Mouse (Mus musculus) adrenal gland, adult 8-10 months (tissue): ENCODE data around the gene Sowaha. TPM values are rescaled to one million over a fixed set of nuclear protein-coding genes. Genes with fewer than 3 reads are reported as not detected.

Experiments
- DNase-seq: peaks from one replicate; pipeline ENCODE4 v3.0.0; 2022
- total RNA-seq, 4 experiments: library from RNA; stranded (reverse); gene quantifications; 2 replicates each; pipeline ENCODE4 v1.2.4; 2022

Sowaha gene
- total RNA-seq, 4 experiments from 2014 or later = 0.32 to 1.0 (median 0.71) TPM

DNA sequence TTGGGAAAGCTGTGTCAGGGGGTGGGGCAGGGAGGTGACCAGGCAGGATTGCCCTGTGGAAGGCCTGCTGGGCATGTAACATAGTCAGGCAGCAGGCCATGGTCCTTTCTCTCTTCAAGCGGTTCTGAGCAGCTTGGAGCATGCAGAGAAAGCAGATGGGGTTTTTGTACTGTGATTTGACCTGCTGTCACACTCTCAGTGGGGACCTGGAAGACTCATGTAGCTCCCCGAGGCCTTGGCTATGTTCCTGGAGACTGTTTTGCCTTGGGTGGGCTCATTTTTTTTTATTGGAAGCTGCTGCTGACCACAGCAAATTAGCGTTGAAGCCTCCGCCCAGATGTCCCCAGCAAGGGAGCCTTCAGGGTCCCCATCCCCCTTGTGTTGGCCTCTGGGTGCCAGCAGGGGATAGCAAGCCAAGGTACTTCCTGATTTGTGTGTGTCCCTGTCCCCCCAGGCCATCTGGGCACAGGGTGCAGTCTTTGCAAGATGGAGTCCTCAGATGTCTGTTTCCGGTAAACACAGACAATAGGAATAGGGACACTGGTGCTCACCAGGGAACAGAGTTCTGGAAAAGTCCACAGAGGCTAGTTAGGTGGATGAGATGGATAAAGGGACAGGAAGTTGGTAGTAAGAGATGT, 25.1 kb upstream of the Sowaha start:
- no peak for DNase-seq

DNA sequence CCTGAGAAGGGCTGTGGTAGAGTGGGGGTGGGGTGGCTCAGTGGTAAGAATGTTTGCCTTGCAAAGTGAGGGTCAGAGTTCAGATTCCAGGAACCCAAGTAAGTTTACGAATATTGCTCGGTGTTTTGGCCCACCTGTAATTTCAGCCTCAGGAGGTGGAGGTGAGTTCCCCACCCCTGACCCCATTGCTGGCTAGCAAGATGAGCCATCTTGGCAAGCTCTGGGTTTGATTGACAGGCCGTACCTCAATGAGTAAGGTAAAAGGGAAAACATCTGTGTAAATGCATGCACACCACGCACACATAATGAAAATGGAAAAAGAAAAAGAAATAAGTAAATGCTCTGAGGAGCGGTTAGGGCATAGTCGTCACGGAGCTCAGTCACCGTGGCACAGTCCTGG, 24.3 kb upstream of the Sowaha start:
- DNase-seq = no peak

DNA sequence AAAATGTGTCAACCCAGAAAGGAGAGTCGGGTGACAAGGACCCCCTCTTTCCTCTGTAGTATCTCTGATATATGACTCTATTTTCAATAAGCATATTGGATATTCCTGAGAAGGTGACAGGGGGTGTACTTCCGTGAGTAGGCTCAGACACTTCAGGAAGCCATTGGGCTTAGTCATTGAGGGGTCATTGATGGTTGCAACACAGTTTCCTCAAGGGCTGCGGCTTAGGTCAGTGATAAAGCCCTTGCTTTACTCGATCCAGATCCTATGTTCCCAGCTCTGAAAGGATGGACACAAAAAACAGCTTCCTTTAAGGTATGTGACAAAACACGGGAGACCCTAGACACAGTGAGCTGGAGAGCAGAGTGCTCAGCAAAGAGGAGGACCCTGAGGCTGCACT, 23.7 kb upstream of the Sowaha start:
- no peak for DNase-seq

DNA sequence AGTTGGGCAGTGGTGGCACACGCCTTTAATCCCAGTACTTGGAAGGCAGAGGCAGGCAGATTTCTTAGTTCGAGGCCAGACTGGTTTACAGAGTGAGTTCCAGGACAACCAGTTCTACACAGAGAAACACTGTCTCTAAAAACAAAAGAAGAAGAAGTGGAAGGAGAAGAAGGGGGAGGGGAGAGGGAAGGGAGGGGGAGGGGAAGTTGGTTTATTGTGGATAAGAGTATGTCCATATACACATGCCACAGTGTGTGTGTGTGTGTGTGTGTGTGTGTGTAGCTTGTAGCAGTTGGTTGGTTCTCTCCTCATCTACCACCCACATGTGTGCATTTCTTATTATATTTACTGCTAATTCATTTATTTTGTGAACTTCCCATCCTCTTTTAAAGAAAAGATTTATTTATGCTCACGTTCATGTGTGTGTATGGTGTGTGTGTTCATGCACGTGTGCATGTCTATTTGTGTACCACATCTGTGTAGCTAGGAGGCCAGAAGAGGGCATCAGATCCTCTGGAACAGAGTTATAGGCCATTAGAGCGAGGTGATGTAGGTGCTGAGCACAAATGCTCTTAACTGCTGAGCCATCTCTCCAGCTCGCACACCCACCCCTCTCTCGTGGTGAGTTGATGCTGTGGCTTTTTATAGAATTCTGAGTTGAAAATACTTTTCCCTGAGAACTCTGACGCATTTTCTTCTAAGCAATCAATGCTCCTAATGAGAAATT, 22.1 kb upstream of the Sowaha start:
- no peak for DNase-seq

DNA sequence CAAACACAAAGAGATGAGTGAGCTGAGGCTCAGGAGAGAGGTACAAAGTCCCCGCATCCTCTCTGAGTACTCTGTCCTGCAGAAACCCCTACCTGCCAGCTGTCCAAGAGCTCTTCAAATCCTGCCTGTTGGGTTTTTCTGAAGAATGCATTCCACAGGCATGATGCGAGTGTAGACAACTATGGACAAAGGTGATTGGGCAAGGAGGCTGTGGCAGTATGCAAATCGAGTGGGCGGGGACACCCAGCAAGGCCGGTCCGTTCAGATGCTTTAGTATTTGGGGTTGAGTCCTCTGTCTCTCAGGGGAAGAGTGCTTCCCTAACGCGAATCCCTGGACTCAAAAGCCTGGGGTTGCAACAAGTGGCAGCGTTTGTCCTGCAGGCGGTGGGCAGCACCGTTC, 20.5 kb upstream of the Sowaha start:
- no peak for DNase-seq

DNA sequence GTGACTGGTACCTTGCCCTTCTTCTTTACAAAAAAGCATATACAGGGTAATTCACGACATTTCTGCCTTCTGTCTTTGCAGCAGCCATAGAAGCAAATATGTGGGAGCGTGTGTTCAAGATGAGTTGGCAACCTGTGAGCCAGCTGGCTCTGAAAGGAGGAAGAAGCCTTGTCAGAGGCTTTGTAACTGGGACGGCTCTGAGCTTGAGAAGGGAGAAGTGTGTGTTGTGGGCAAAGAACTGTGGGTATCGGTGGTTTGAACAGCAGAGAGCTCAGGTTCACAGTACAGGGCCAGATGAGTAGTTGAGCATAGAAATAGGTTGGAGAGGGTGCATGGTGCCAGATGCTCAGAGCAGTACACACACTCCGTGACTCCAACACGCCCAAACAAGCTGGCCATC, 16.9 kb upstream of the Sowaha start:
- no peak for DNase-seq

DNA sequence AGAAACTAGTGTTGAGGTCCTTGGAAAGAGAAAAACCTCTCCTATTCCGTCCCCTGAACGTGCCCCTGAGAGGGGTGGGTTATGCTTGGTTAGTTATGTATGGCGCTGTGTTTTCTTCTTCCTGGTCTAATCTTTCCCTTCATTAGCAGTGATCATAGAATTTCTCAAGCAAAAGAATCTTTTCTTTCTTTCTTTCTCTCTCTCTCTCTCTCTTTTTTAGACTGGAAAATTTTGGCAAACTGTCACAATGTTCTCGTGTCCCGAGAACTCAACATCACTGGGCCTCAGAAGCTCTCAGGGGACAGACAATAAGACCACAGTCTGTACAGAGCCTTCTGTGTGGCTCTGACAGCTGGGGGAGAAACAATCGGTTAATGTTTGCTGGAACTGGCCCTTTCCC, 15.3 kb upstream of the Sowaha start:
- DNase-seq = no peak

DNA sequence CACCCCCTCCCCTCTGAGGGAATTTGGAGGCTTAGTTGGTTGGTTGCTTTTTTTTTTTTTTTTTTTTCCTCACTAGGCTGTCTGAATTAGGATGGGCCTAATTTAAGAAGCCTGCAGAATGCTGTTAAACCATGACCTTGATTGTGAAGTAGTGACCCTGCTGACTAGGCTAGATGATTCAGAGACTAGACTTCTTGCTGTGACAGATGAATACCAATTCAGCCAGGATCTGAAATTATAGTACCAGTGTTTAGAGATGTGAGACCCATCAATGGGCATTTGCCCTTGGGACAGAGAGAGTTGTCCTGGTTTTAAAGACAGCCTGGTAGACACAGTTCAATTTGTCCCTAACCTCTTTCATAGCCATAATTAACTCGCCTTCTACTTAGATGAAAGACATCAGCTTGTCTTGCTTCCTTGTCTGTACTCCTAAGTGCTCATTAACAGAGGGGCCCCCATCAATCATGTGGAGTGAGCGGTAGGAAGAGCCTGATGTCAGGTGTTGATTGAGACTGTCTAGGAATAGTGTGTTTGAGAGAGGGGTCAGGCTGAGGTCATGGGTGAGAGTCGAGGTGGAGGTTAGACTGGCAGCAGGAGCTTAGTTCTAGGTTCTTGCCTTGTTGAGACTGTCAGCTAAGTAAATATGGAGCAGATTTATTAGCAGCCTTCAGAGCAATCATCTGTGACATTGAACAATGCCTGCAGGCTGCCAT, 13.3 kb upstream of the Sowaha start:
- no peak for DNase-seq

DNA sequence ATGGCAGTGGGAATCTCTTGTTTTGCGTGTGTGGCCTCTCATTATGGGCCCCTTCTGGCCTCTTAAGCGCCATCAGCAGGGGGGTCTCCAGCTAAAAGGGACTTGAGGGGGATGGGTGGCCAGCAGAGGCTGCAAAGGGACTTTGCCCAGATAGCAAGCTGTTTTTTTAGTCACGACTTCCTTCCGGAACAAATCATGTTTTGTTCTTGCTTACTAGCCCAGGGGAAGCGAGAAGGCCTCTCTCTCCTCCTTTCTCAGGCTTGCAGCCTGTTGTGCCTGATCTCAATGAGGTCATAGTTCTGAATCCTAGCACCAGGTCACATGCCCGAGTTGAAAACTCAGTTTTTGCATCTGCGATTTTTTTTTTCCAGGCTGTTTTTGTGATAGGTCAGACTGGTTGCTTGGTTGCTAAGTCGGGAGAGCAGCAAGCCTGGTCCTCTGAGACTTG, 11.9 kb upstream of the Sowaha start:
- no peak for DNase-seq

DNA sequence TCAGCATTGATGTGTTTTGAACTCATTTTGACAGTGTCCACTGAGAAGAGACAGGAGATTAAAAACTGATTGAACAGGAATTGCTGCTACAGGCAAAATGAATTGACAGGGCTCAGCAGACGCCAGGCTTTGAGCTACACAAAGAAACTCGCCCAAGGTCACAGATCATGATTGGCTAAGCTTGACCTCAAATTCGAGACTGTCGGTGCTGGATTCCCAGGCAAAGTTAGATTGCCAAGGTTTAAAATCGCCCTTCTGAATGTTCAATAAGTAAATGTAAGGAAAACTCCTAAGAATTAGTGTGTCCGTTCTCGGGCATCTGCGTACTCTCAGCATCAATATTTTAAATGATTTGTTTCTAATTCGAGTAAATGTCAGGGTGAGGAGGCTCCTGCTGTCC, 9.3 kb upstream of the Sowaha start:
- DNase-seq = no peak

DNA sequence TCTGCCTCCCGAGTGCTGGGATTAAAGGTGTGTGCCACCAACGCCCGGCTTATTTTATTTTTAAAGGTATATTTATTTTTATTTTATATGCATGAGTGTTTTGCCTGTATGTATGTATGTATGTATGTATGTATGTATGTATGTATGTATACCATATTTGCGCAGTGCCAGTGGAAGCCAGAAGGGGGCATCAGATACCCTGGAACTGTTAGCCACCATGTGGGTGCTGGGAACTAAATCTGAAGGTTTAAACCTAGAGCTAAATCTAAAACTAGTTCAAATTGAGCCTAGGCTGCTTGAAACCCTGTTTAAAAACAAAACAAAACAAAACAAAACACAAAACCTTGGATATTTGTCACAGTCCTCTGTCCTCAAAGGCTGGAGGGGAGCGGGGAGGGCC, 8.9 kb upstream of the Sowaha start:
- no peak for DNase-seq

DNA sequence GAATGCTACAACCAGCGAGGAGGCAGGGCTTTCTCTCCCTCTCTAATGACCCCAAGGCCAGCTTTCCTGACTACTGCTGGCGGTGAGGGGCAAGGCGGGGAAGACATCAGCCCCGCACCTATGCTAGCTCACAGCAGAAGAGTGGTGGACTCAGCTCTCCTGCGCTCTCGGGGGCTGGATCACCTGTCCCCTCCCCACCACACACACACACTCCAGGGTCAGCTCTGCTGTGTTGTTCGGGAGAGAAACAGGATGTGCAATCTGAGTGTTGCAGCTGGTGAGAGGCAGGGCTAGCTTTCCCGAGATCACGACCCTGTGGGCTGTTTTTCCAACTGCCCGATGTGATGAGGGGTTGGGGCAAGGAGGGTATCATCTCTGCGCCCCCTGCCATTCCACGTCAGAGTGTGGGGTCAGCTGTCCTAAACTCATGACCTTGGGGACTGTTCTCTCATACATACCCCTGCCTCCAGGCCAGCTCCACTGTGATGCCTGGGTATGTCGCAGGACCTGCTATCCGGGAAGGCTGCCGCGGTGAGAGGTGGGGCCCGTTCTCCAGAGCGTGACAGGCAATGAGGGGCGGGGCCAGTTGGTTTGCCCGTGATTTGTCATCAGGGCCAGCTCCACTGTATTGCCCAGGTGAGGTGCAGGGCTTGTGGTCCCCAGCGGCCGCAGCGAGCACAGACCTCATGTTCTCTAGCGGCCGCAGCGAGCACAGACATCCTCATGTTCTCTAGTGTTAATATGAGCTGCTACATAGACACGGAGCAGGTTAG, 6.9 kb upstream of the Sowaha start:
- no peak for DNase-seq

DNA sequence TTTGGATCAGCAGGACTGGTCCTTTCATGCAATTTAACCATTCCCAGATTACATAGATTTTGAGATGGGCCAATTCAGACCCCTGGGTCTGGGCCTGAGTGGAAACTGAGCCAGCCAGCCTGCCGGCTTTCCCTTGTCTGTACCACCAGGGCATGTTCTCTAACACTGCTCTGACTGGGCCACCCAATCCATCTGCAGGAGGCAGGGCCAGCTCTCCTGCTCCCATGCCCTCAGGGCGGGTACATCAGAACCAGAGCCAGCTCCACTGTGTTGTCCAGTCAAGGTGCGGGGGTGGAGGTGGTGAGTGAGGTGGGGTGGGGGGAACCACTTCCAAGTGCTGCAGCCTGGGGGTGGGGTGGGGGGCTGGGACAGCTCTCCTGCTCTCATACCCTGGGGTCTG, 6.3 kb upstream of the Sowaha start:
- DNase-seq = no peak

DNA sequence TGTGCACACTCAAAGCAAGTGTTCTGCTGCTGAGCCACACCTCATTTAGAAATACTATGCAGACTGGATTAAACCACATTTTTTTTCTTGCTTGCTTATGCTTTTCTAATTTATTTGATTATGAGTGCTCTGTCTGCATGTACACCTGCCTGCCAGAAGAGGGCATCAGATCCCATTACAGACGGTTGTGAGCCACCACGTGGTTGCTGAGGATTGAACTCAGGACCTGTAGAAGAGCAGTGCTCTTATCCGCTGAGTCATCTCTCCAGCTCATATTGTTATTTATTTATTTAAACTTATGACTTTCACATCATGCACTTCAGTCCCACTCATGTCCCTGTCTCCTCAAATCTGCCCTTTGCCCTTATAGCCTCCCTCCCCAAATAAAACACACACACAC, 5.6 kb upstream of the Sowaha start:
- no peak for DNase-seq

DNA sequence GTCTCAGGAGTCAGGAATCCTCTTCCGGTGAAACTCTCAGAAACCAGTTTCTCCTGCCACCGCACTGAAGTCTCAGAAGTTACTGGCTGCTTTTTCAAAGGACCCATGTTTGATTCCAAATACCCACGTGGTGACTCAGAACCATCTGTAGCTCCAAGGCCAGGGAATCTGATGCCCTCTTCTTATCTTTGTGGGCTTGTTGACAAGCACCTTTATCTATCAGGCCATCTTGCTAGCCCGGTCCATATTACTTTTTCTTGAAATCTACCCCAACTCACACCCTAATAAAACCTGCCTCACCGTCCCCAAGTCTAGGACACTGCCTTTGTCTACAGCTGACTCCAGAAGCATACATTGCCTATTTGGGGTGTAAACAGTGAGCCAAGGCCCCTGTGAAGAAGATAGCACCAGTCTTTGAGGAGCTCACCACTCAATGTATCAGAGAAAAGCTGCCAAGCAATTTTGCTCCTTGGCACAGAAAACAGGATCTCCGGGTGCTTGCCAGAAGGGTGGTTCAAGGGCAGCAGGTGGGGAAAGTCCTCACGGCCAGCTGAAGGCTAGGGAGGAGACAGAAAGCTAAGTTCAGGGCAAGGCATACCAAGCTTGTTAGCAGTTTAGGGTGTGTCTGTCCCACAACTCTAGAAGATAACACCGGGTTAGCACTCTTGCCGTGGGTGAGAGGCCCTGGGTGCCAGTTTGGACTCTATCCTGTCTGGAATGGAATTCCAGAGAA, 3.3 kb upstream of the Sowaha start:
- no peak for DNase-seq

DNA sequence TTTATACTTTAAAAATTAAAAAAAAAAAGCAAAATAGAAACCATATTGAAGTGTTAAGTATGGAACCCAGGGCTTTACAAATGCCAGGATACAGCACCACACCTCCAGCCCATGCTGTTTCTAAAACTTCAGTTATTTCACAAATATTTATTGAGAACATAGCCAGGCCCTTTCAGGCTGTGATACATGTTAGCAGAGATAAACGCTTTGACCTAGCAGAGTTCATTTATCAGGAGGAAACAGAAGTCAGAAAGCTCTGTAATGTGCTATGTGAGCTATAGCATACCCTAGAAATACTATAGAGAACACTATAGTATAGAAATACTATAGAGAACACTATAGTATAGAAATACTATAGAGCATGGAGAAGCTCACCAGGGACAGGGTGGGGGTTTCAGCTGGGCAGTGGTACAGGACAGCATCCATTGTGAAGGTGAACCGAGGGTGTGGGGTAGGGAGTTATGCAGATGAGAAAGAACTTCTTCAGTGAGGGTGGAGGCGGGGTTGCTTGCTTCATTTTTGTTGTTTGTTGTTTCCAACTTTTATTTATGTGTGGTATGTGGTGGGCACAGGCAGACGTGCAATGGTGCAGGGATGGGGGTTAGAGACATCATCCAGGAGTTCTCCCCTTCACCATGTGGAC, 1.1 kb upstream of the Sowaha start:
- no peak for DNase-seq

DNA sequence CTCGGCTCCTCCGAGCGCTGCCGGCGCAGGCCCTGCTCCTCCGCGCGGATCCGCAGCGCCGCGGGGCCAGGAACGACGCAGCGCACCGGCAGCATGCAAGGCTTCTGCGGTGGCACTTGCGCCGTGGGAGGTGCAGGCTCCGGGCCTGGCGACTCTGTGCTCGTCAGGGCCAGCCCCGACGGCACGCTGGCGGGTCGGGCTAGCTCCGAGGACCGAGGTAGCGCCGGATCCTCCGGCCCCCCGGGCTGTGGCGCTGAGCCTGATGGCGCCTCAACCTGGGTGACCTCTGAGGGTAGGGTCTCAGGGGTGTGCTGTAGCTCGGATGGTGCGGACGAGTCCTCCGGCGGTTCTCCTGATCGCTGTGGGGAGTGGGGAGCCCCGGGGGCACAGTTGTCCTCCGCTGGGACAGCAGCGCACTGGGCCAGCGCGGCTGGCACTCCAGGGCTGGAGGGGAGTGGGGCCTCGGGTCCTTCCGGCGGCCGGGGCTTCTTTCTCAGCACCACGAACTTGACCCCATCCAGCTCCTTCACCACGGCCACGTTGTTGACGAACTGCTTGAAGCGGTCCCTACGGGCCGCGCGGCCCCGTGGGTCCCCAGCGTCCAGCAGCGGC, 797 bp downstream of the Sowaha start:
- no peak for DNase-seq

DNA sequence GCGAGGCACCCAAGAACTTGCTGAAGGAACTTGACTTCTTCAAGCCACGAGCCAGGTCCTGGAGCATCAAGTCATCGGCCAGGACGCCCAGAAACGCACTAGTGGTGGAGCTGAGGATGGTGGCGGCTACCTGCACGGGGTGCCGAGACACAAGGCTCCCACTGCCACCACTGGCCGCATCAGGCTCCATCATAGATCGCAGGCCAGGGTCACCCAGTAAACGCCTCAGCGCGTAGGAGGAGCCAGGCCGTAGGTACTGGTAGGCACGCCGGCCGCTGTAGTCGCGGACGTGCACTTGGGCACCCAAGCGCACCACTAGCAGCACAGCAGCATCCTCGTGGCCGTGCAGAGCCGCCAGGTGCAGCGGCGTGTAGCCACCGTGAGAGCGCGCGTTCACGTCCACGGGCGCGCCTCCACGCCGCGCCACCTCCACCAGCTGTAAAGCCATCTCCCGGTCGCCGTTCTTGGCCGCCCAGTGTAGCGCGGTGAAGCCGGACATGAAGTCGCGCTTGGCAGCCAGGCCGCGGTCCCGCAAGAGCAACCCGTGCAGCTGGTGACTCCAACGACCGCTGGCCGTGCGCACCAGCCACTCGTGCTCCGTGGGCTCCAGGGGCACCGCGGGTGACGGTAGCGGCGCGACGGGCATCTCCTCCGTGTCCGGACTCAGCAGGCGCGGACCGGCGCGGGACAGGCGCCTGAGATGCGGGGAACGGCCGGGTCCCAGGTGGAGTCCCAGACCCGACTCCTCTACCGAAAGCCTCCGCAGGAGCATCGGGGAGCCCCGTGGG, 1.5 kb downstream of the Sowaha start:
- no peak for DNase-seq

DNA sequence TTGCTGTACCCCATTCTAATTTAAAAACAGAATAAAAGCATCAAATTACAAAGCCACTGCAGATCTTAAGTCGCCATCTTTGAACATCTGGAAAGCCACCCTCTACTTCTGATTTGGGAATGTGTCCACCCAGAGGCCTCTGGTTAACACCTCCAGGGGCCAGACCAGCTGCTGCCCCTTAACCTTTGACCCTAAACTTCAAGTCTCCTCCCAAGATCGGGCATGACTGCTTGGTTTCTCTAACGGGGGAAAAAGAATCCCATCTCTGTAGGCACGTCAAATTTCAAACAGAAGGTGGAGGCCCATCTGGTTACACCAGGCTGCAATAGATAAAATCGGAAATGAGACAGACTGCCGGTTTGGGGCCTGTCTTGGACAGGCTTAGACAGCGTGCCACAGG, 2.2 kb downstream of the Sowaha start:
- DNase-seq = no peak

DNA sequence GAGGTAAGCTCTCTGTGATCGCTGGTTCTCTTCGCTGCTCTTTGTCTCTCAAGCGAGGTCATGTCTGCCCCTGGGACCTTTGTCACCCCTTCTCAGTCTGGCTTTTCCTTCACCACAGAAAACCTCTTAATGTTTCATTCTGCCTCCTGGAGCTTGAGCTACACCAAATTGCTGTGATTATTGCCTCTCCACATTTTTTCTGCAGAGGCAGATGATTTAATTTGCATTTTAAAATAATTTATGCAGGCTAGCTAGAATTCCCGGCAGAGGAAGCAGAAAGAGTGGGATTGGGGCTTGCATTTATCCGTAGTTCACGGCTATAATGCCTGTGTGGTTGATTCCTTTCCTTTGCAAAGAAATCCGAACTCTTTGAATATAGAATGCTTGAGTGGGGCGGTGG, 4.5 kb downstream of the Sowaha start:
- DNase-seq = no peak

DNA sequence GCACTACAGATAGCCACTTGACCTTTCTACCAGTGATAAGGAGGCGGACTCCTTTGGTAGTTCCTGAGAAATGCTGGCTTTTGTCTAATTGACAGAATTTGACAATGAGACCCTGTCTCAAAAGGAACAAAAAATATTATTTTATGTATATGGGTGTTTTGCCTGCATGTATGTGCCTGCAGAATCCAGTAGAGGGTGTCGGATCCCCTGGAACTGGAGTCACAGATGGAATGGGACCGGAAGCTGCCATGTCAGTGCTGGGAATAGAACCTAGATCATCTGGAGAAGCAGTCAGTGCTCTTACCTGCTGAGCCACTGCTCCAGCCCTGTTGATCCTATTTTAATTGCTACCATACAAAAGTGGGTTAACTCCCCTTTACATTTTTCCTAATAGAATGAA, 7.4 kb downstream of the Sowaha start:
- no peak for DNase-seq
